Mouse (Mus musculus) embryonic facial prominence, embryonic 12.5 days (tissue): ENCODE measurements at regions not wholly inside any gene's neighbourhood (a gene's known extent, or its start where the extent isn't known, plus 50 kb on each side); places are given as distances from the start of the nearest gene placed in this dataset.
"Not testable (repeated sequence)": the region's sequence is repeated elsewhere in the genome, so short reads cannot be mapped to it uniquely, and the experiment has no call there.

ENCODE experiments used
- ATAC-seq: fragments of 200-750 bp; cut with Nextera tagmentation; 2 replicates; pipeline ENCODE4 v1.8.0; 2017; ENCODE audit not compliant: insufficient number of reproducible peaks, insufficient read depth, low FRiP score, low TSS enrichment
- H3K27ac ChIP-seq: fragments of 300-500 bp; sonication (generic); 2 replicates; pipeline ENCODE4 v1.5.1; 2016; ENCODE audit warnings: mild to moderate bottlenecking
- H3K27me3 ChIP-seq: fragments of 300-500 bp; sonication (generic); 2 replicates; pipeline ENCODE4 v1.6.1; 2016; ENCODE audit warnings: mild to moderate bottlenecking, moderate library complexity
- H3K36me3 ChIP-seq: fragments of 300-500 bp; sonication (generic); 2 replicates; pipeline ENCODE4 v1.6.1; 2016; ENCODE audit warnings: mild to moderate bottlenecking
- H3K4me1 ChIP-seq: fragments of 300-500 bp; sonication (generic); 2 replicates; pipeline ENCODE4 v1.6.1; 2016
- H3K4me2 ChIP-seq: fragments of 300-500 bp; sonication (generic); replicated peaks from 2 replicates; pipeline ENCODE4 v1.6.1; 2016; ENCODE audit warnings: mild to moderate bottlenecking, moderate library complexity
- H3K4me3 ChIP-seq: fragments of 300-500 bp; sonication (generic); 2 replicates; pipeline ENCODE4 v1.5.1; 2016; ENCODE audit warnings: mild to moderate bottlenecking
- H3K9ac ChIP-seq: fragments of 300-500 bp; sonication (generic); 2 replicates; pipeline ENCODE4 v1.6.1; 2016; ENCODE audit warnings: mild to moderate bottlenecking, moderate library complexity
- H3K9me3 ChIP-seq: fragments of 300-500 bp; sonication (generic); 2 replicates; pipeline ENCODE4 v1.6.1; 2016; ENCODE audit warnings: mild to moderate bottlenecking, moderate library complexity
- WGBS: fragments of 180-500 bp; shearing (Covaris S2); methylation state at CpG from one replicate; pipeline ENCODE4 v1.1.7; 2016; 5-methylcytosine and 5-hydroxymethylcytosine counted together

- no peak for ATAC-seq
- no peak overlapping the region for H3K4me2 ChIP-seq
- no peaks in the 10 kb centered on the region for H3K27me3 ChIP-seq
- no peaks in the 10 kb centered on the region for H3K9me3 ChIP-seq
- 56% methylated on average over 7 of the region's 7 CpGs for WGBS
- no peak overlapping the region for H3K9ac ChIP-seq
- no peak overlapping the region for H3K27ac ChIP-seq
- no peak overlapping the region for H3K4me3 ChIP-seq
- H3K4me1 ChIP-seq: no peaks in the 10 kb centered on the region
- no peaks in the 10 kb centered on the region for H3K36me3 ChIP-seq
These were observed 159.7 kb upstream of the Intu start for GRCm38 (mm10) chr3:40371411-40371810.

- H3K9me3 ChIP-seq, H3K27me3 ChIP-seq, ATAC-seq, H3K9ac ChIP-seq, H3K4me1 ChIP-seq, H3K4me2 ChIP-seq, H3K27ac ChIP-seq, H3K4me3 ChIP-seq, H3K36me3 ChIP-seq: not testable (repeated sequence)
These were observed 154.9 kb upstream of the Intu start for GRCm38 (mm10) chr3:40376220-40376619.

- no peak overlapping the region for H3K9ac ChIP-seq
- no peak overlapping the region for H3K4me2 ChIP-seq
- H3K4me3 ChIP-seq: no peak overlapping the region
- no peaks in the 10 kb centered on the region for H3K27me3 ChIP-seq
- no peak for ATAC-seq
- H3K36me3 ChIP-seq: no peaks in the 10 kb centered on the region
- H3K4me1 ChIP-seq: no peaks in the 10 kb centered on the region
- H3K9me3 ChIP-seq: no peaks in the 10 kb centered on the region
- H3K27ac ChIP-seq: no peak overlapping the region
- 73% methylated on average over 7 of the region's 7 CpGs for WGBS
These were observed 153.7 kb upstream of the Intu start for GRCm38 (mm10) chr3:40377416-40377815.

GRCm38 (mm10) chr3:40379063-40379462 is 152.0 kb upstream of the Intu start:
- Histone ChIP-seq H3K36me3 (no peaks in the 10 kb centered on the region), H3K9ac (no peak overlapping the region), H3K4me3 (no peak overlapping the region), H3K4me2 (no peak overlapping the region), H3K9me3 (no peaks in the 10 kb centered on the region), H3K27me3 (no peaks in the 10 kb centered on the region), H3K27ac (no peak overlapping the region), H3K4me1 (no peaks in the 10 kb centered on the region)
- 93% methylated on average over 2 of the region's 2 CpGs for WGBS
- ATAC-seq: no peak

- no peaks in the 10 kb centered on the region for H3K27me3 ChIP-seq
- ATAC-seq: no peak
- 29% methylated on average over 6 of the region's 6 CpGs for WGBS
- H3K9me3 ChIP-seq: no peaks in the 10 kb centered on the region
- H3K4me3 ChIP-seq: no peak overlapping the region
- H3K4me2 ChIP-seq: no peak overlapping the region
- H3K4me1 ChIP-seq: no peaks in the 10 kb centered on the region
- H3K27ac ChIP-seq: no peak overlapping the region
- H3K36me3 ChIP-seq: no peaks in the 10 kb centered on the region
- no peak overlapping the region for H3K9ac ChIP-seq
These were observed 139.5 kb upstream of the Intu start for GRCm38 (mm10) chr3:40391631-40392030.

- Histone ChIP-seq H3K9me3 (no peaks in the 10 kb centered on the region), H3K27ac (0 out of 2 replicates have a peak overlapping the region, but pooled peaks have one; percentile 33), H3K9ac (no peak overlapping the region), H3K4me1 (no peaks in the 10 kb centered on the region; the same call in 1 of the 2 replicates), H3K4me2 (no peak overlapping the region), H3K36me3 (no peaks in the 10 kb centered on the region), H3K4me3 (no peak overlapping the region), H3K27me3 (no peaks in the 10 kb centered on the region)
- no peak for ATAC-seq
- 63% methylated on average over 12 of the region's 12 CpGs for WGBS
These were observed 132.9 kb upstream of the Intu start for GRCm38 (mm10) chr3:40398184-40398583.

- no peaks in the 10 kb centered on the region for H3K36me3 ChIP-seq
- no peaks in the 10 kb centered on the region for H3K27me3 ChIP-seq
- H3K4me2 ChIP-seq: no peak overlapping the region
- H3K4me1 ChIP-seq: peaks cover 3% of the 10 kb centered on the region; the same call in 1 of the 2 replicates
- WGBS: 75% methylated on average over 4 of the region's 4 CpGs
- ATAC-seq: no peak
- no peak overlapping the region for H3K9ac ChIP-seq
- H3K9me3 ChIP-seq: no peaks in the 10 kb centered on the region
- H3K4me3 ChIP-seq: no peak overlapping the region
- no peak overlapping the region for H3K27ac ChIP-seq
These were observed 127.7 kb upstream of the Intu start for GRCm38 (mm10) chr3:40403402-40403801.

- H3K9me3 ChIP-seq: no peaks in the 10 kb centered on the region
- H3K27me3 ChIP-seq: no peaks in the 10 kb centered on the region
- H3K27ac ChIP-seq: no peak overlapping the region
- H3K4me1 ChIP-seq: peaks cover 10% of the 10 kb centered on the region; the same call in 1 of the 2 replicates
- no peak overlapping the region for H3K4me3 ChIP-seq
- WGBS: 59% methylated on average over 18 of the region's 18 CpGs
- no peaks in the 10 kb centered on the region for H3K36me3 ChIP-seq
- H3K9ac ChIP-seq: no peak overlapping the region
- no peak overlapping the region for H3K4me2 ChIP-seq
- ATAC-seq: no peak
These were observed 125.8 kb upstream of the Intu start for GRCm38 (mm10) chr3:40405095-40405948.

GRCm38 (mm10) chr3:40405949-40406236 is 125.2 kb upstream of the Intu start:
- no peaks in the 10 kb centered on the region for H3K27me3 ChIP-seq
- ATAC-seq: no peak
- H3K4me2 ChIP-seq: no peak overlapping the region
- no peak overlapping the region for H3K27ac ChIP-seq
- H3K4me3 ChIP-seq: no peak overlapping the region
- peaks cover 10% of the 10 kb centered on the region; the same call in 1 of the 2 replicates for H3K4me1 ChIP-seq
- no peaks in the 10 kb centered on the region for H3K36me3 ChIP-seq
- WGBS: 82% methylated on average over 2 of the region's 2 CpGs
- no peak overlapping the region for H3K9ac ChIP-seq
- H3K9me3 ChIP-seq: no peaks in the 10 kb centered on the region

GRCm38 (mm10) chr3:40408921-40409488 is 122.1 kb upstream of the Intu start:
- peaks cover 12% of the 10 kb centered on the region; the same call in 1 of the 2 replicates for H3K4me1 ChIP-seq
- no peak for ATAC-seq
- H3K27ac ChIP-seq: 0 out of 2 replicates have a peak overlapping the region, but pooled peaks have one; percentile 41

GRCm38 (mm10) chr3:40410749-40411310 is 120.3 kb upstream of the Intu start:
- Histone ChIP-seq H3K4me3 (no peak overlapping the region), H3K4me1 (peaks cover 9% of the 10 kb centered on the region; the same call in 1 of the 2 replicates), H3K9ac (no peak overlapping the region), H3K27ac (no peak overlapping the region), H3K4me2 (no peak overlapping the region), H3K27me3 (no peaks in the 10 kb centered on the region), H3K36me3 (no peaks in the 10 kb centered on the region), H3K9me3 (no peaks in the 10 kb centered on the region)
- 69% methylated on average over 4 of the region's 4 CpGs for WGBS
- no peak for ATAC-seq

More at GRCm38 (mm10) chr3:40408921-40409488, 122.1 kb upstream of the Intu start:
- 32% methylated on average over 5 of the region's 5 CpGs for WGBS
- Histone ChIP-seq H3K27me3 (no peaks in the 10 kb centered on the region), H3K9ac (no peak overlapping the region), H3K9me3 (no peaks in the 10 kb centered on the region), H3K4me2 (no peak overlapping the region), H3K4me3 (no peak overlapping the region), H3K36me3 (no peaks in the 10 kb centered on the region)
